Mouse (Mus musculus) embryonic facial prominence, embryonic 14.5 days (tissue): ENCODE measurements around the gene Tmem43. TPM values are rescaled to one million over a fixed set of nuclear protein-coding genes. Genes with fewer than 3 reads are reported as not detected.

Experiments used
- ATAC-seq: fragments of 200-750 bp; cut with Nextera tagmentation; 2 replicates; pipeline ENCODE4 v1.8.0; 2017; ENCODE audit warnings: low read depth, moderate number of reproducible peaks, moderate TSS enrichment
- DNase-seq: peaks from one replicate; pipeline ENCODE4 v3.0.0-alpha.2; 2015; ENCODE audit warnings: low spot score
- H3K27ac ChIP-seq: fragments of 300-500 bp; sonication (generic); replicated peaks from 2 replicates; pipeline ENCODE4 v1.5.1; 2014; ENCODE audit warnings: low read depth, mild to moderate bottlenecking, low read length, moderate library complexity
- H3K27me3 ChIP-seq: fragments of 300-500 bp; sonication (generic); replicated peaks from 2 replicates; pipeline ENCODE4 v1.6.1; 2014; ENCODE audit warnings: low read length; ENCODE audit not compliant: control insufficient read depth, insufficient read depth
- H3K36me3 ChIP-seq: fragments of 300-500 bp; sonication (generic); 2 replicates; pipeline ENCODE4 v1.6.1; 2014; ENCODE audit warnings: low read length, mixed read lengths; ENCODE audit not compliant: control insufficient read depth, insufficient read depth
- H3K4me1 ChIP-seq: fragments of 300-500 bp; sonication (generic); 2 replicates; pipeline ENCODE4 v1.6.1; 2014; ENCODE audit warnings: antibody characterized with exemption, low read length; ENCODE audit not compliant: control insufficient read depth, insufficient read depth
- H3K4me2 ChIP-seq: fragments of 300-500 bp; sonication (generic); 2 replicates; pipeline ENCODE4 v1.6.1; 2014; ENCODE audit warnings: low read depth, mild to moderate bottlenecking, low read length, moderate library complexity, mixed read lengths
- H3K4me3 ChIP-seq: fragments of 300-500 bp; sonication (generic); 2 replicates; pipeline ENCODE4 v1.5.1; 2014; ENCODE audit warnings: low read depth, mild to moderate bottlenecking, low read length
- H3K9ac ChIP-seq: fragments of 300-500 bp; sonication (generic); 2 replicates; pipeline ENCODE4 v1.6.1; 2014; ENCODE audit warnings: low read depth, mild to moderate bottlenecking, low read length, moderate library complexity, mixed read lengths
- H3K9me3 ChIP-seq: fragments of 300-500 bp; sonication (generic); 2 replicates; pipeline ENCODE4 v1.6.1; 2016; ENCODE audit warnings: low read length; ENCODE audit not compliant: control insufficient read depth
- WGBS: fragments of 180-500 bp; shearing (Covaris S2); extraction: QIAGEN DNeasy Blood & Tissue Kit; methylation state at CpG from one replicate; pipeline ENCODE4 v1.1.7; 2014; 5-methylcytosine and 5-hydroxymethylcytosine counted together
- polyA plus RNA-seq: library from polyadenylated mRNA; unstranded; fragments of >200 nt; fragmentation: Nextera tagmentation; extraction: Ambion mirVana; gene quantifications from 2 replicates; pipeline ENCODE4 v1.2.1, GENCODE M21; 2014

The Tmem43 gene
- polyA plus RNA-seq, 1 experiment from 2014 or later: 69.5 TPM

- Histone ChIP-seq H3K4me3 (no peak overlapping the region), H3K9ac (no peak overlapping the region), H3K9me3 (no peaks in the 10 kb centered on the region), H3K27ac (no peak overlapping the region), H3K4me1 (0 out of 2 replicates have a peak, but pooled peaks cover 3% of the 10 kb centered on the region), H3K4me2 (no peak overlapping the region), H3K27me3 (no peaks in the 10 kb centered on the region), H3K36me3 (no peaks in the 10 kb centered on the region)
- DNase-seq (no peak), ATAC-seq (no peak)
- 79% methylated on average over 4 of the region's 4 CpGs for WGBS
Measured at GRCm38 (mm10) chr6:91534268-91534667, 60.8 kb downstream of the Tmem43 start.

GRCm38 (mm10) chr6:91535231-91535630, 61.7 kb downstream of the Tmem43 start:
- Histone ChIP-seq H3K27me3 (no peaks in the 10 kb centered on the region), H3K9me3 (peaks cover 5% of the 10 kb centered on the region; the same call in 1 of the 2 replicates), H3K36me3 (no peaks in the 10 kb centered on the region), H3K4me1 (0 out of 2 replicates have a peak, but pooled peaks cover 3% of the 10 kb centered on the region), H3K4me2 (no peak overlapping the region), H3K4me3 (no peak overlapping the region), H3K27ac (no peak overlapping the region), H3K9ac (no peak overlapping the region)
- no peak for ATAC-seq
- WGBS: 79% methylated on average over 3 of the region's 3 CpGs
- DNase-seq: no peak

- Histone ChIP-seq H3K36me3 (no peaks in the 10 kb centered on the region), H3K9ac (no peak overlapping the region), H3K9me3 (peaks cover 5% of the 10 kb centered on the region; the same call in 1 of the 2 replicates), H3K27me3 (no peaks in the 10 kb centered on the region), H3K4me3 (no peak overlapping the region), H3K4me2 (no peak overlapping the region), H3K27ac (no peak overlapping the region), H3K4me1 (0 out of 2 replicates have a peak, but pooled peaks cover 3% of the 10 kb centered on the region)
- DNase-seq: no peak
- WGBS: 88% methylated on average over 11 of the region's 11 CpGs
- no peak for ATAC-seq
Measured at GRCm38 (mm10) chr6:91536047-91536765, 62.7 kb downstream of the Tmem43 start.

Other genes with a start within 250 kb of the Tmem43 start
- gene Wnt7a, start 62.3 kb upstream of the Tmem43 start, polyA plus RNA-seq: 0.54 and 1.2 TPM in 2 replicates
- gene Chchd4, start 157 bp upstream of the Tmem43 start, polyA plus RNA-seq: 22.7 and 24.8 TPM in 2 replicates
- 12.4 and 15.6 TPM in 2 replicates for gene Xpc, start 42.2 kb downstream of the Tmem43 start, polyA plus RNA-seq
- 223 and 228 TPM in 2 replicates for gene Lsm3, start 42.2 kb downstream of the Tmem43 start, polyA plus RNA-seq
- gene Slc6a6, start 210.3 kb downstream of the Tmem43 start, polyA plus RNA-seq: 40.8 and 47.5 TPM in 2 replicates